Mouse (Mus musculus): ENCODE results near the gene Hoxa11. TPM values are rescaled to one million over a fixed set of nuclear protein-coding genes. Genes with fewer than 3 reads are reported as not detected.

Gene Hoxa11
- polyA plus RNA-seq, 1 experiment from 2014 or later = 1.7 TPM

GRCm38 (mm10) chr6:52240389-52241000, 5.1 kb downstream of the Hoxa11 start, which contains the start of gene Hoxa10:
Gene Hoxa10 (minus strand): TSS chr6:52240854.
- under 1% methylated on average over 35 of the region's 35 CpGs for WGBS
- DNase-seq (ENCODE audit: low spot score) = peak; percentile 89
- H3K36me3 ChIP-seq = no peaks in the 10 kb centered on the region
- H3K4me3 ChIP-seq = peak within 1 kb of the TSS; percentile 46
- H3K27me3 ChIP-seq (ENCODE audit: insufficient read depth, poor library complexity, severe bottlenecking) = peaks cover 99% of the 10 kb centered on the region
- H3K27ac ChIP-seq = no peak within 1 kb of the TSS
- peaks cover 9% of the 10 kb centered on the region; the same call in 1 of the 2 replicates for H3K4me1 ChIP-seq
- no peaks in the 10 kb centered on the region for H3K9me3 ChIP-seq

DNA sequence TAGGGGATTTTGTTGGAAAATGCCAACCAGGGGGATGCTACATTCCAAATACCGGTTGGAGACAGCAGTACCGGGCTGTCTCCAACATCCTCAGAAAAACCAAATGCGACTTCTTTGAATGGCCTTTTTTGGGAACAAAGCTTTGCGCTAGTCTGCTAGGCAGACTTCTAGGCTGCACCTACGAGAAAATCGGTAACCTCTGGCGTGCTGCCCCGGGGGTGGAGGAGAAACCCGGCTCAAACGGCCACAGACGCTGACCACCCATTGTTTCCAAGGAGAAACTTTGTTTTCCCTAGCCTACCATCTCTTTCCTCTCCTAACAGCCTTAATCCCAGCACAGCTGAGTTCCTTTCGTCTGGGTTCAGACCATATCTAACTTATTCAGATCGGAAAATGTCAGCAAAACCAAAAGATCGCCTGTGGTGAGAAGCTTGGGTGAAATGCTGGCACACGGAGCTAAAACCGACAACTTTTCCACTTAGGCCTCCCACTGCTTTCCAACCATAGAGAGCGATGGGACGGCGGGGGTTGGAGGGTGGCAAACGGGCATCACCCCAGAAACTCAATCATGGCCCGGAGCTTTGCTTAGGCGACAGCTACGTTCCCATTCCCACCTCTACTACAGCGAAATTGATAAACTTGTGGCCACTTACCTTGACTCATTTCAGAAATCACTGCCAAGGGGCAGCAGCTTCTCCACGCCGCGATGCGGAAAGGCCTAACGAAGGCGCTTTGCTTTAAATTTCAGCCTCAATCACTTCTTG, 5.8 kb downstream of the Hoxa11 start:
- Histone ChIP-seq H3K27ac (no peak overlapping the region), H3K4me1 (peaks cover 4% of the 10 kb centered on the region; the same call in 1 of the 2 replicates), H3K27me3 (ENCODE audit: insufficient read depth, poor library complexity, severe bottlenecking) (peaks cover 99% of the 10 kb centered on the region), H3K36me3 (no peaks in the 10 kb centered on the region), H3K4me3 (peak overlapping the region; percentile 46), H3K9me3 (no peaks in the 10 kb centered on the region)
- peak; percentile 72 for DNase-seq (ENCODE audit: low spot score)
- 2% methylated on average over 30 of the region's 30 CpGs for WGBS

DNA sequence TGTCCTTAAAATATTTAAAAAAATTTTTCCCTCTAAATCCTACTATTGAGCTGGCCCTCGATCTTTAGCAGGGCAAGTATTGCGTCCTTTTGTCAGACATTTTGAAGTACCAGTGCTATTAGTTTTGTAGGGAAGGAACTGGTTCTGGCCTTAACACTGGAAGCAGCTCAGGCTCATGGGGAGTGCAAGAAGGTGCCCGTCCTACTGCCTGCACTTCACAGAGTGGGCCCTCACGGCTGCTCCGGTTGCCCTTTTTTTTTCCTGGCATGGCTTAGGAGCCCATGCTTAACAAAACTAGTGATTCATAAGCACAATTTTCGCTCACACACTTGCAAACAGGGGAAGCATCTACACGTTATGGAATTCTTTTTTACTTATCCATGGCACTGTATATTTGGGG, 6.6 kb downstream of the Hoxa11 start:
- 2% methylated on average over 7 of the region's 7 CpGs for WGBS
- no peaks in the 10 kb centered on the region for H3K9me3 ChIP-seq
- H3K4me1 ChIP-seq = peaks cover 9% of the 10 kb centered on the region
- peaks cover 99% of the 10 kb centered on the region for H3K27me3 ChIP-seq (ENCODE audit: insufficient read depth, poor library complexity, severe bottlenecking)
- no peak overlapping the region for H3K4me3 ChIP-seq
- no peak overlapping the region for H3K27ac ChIP-seq
- H3K36me3 ChIP-seq = no peaks in the 10 kb centered on the region
- no peak for DNase-seq (ENCODE audit: low spot score)

- Histone ChIP-seq H3K9me3 (no peaks in the 10 kb centered on the region), H3K36me3 (no peaks in the 10 kb centered on the region), H3K27ac (no peak overlapping the region), H3K4me3 (no peak overlapping the region), H3K4me1 (peaks cover 15% of the 10 kb centered on the region), H3K27me3 (ENCODE audit: insufficient read depth, poor library complexity, severe bottlenecking) (peaks cover 99% of the 10 kb centered on the region)
- DNase-seq (ENCODE audit: low spot score) = peak; percentile 64
- WGBS = under 1% methylated on average over 7 of the region's 7 CpGs
Observed at GRCm38 (mm10) chr6:52238155-52238545, 7.5 kb downstream of the Hoxa11 start.

GRCm38 (mm10) chr6:52237346-52238154, 8.1 kb downstream of the Hoxa11 start:
- WGBS = 10% methylated on average over 10 of the region's 10 CpGs

GRCm38 (mm10) chr6:52236806-52237205, 8.8 kb downstream of the Hoxa11 start:
- no peak overlapping the region for H3K4me3 ChIP-seq
- WGBS = 8% methylated on average over 3 of the region's 3 CpGs
- H3K9me3 ChIP-seq = no peaks in the 10 kb centered on the region
- H3K27ac ChIP-seq = no peak overlapping the region
- H3K36me3 ChIP-seq = no peaks in the 10 kb centered on the region
- H3K4me1 ChIP-seq = peaks cover 15% of the 10 kb centered on the region
- DNase-seq (ENCODE audit: low spot score) = peak; percentile 61
- H3K27me3 ChIP-seq (ENCODE audit: insufficient read depth, poor library complexity, severe bottlenecking) = peaks cover 100% of the 10 kb centered on the region

More at GRCm38 (mm10) chr6:52237346-52238154, 8.1 kb downstream of the Hoxa11 start:
- H3K36me3 ChIP-seq = no peaks in the 10 kb centered on the region
- DNase-seq (ENCODE audit: low spot score) = peak; percentile 64
- no peak overlapping the region for H3K27ac ChIP-seq
- H3K27me3 ChIP-seq (ENCODE audit: insufficient read depth, poor library complexity, severe bottlenecking) = peaks cover 99% of the 10 kb centered on the region
- H3K4me3 ChIP-seq = no peak overlapping the region
- no peaks in the 10 kb centered on the region for H3K9me3 ChIP-seq
- H3K4me1 ChIP-seq = peaks cover 15% of the 10 kb centered on the region

DNA sequence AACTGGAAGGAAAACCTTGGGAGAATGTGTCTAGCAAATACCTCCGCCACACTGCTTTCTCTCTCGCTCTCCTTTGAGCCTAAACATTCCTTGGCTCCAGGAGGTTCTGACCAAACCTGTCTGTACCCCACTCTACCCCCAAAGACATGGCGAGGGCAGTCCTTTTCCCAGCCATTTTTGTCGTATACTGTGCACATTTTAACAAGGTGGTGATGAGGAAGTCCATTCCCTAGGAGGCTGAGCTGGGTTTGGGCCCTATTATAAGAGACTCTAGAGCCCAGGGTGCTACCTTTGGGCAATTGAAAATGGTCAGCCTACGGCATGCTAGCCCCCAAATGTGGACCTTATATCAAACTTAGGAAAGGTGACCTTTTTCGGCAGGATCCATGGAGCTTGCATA, 9.7 kb downstream of the Hoxa11 start:
- H3K27ac ChIP-seq = no peak overlapping the region
- no peak overlapping the region for H3K4me3 ChIP-seq
- H3K4me1 ChIP-seq = peaks cover 15% of the 10 kb centered on the region
- WGBS = 15% methylated on average over 6 of the region's 6 CpGs
- H3K36me3 ChIP-seq = no peaks in the 10 kb centered on the region
- DNase-seq (ENCODE audit: low spot score) = peak; percentile 17
- H3K9me3 ChIP-seq = no peaks in the 10 kb centered on the region
- peaks cover 99% of the 10 kb centered on the region for H3K27me3 ChIP-seq (ENCODE audit: insufficient read depth, poor library complexity, severe bottlenecking)

DNA sequence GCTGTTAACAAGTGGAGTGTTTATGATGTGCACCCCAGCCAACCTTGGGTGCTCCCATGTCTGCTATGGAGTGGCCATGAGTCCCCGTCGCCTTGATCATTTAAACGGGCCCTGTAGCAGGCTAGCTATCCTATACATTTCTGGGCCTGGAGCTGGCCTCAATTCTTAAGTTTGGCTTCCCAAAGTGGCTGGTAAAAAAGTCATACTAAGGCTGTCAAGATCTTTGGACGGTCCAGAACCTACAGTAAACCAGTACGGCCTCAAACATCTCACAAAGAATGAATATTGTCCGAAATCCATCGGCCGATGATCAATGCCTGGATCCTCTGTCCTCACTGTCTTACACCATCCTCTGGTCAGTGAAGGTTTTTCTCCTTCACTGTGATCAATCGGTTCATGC, 10.3 kb downstream of the Hoxa11 start:
- Histone ChIP-seq H3K27ac (no peak overlapping the region), H3K27me3 (ENCODE audit: insufficient read depth, poor library complexity, severe bottlenecking) (peaks cover 99% of the 10 kb centered on the region), H3K36me3 (no peaks in the 10 kb centered on the region), H3K4me3 (no peak overlapping the region), H3K4me1 (peaks cover 19% of the 10 kb centered on the region), H3K9me3 (no peaks in the 10 kb centered on the region)
- WGBS = 23% methylated on average over 9 of the region's 9 CpGs
- no peak for DNase-seq (ENCODE audit: low spot score)

DNA sequence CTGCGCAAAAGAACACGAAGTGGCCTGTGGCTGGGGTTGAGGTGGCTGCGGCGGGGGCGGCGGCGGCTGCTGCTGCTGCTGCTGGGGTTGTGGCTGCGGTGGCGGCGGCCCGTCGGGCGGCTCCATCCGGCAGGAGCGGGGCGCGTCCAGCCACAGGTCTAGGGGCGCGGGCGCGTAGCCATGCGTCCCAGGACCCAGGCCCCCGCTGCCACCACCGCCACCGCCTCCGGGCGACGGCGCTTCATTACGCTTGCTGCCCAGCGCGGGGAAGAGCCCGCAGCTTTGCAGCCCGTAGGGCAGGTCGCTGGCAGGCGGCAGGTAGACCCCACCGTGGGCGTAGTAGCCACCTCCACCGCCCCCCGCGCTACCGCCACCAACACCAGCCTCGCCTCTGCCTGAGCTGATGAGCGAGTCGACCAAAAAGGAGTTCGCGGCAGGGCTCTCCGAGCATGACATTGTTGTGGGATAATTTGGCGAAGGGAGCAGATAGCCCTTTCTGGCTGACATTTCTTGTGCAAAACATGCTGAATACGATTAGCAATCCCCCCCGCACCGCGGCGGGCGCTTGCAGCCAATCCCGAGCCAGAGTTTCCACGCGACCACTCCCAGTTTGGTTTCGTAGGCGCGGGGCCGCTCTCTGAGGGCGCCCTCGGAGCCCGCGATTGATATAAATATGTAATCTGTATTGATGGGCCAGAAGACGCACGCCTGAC, 11.0 kb downstream of the Hoxa11 start:
- peak; percentile 74 for DNase-seq (ENCODE audit: low spot score)
- Histone ChIP-seq H3K9me3 (no peaks in the 10 kb centered on the region), H3K27me3 (ENCODE audit: insufficient read depth, poor library complexity, severe bottlenecking) (peaks cover 99% of the 10 kb centered on the region), H3K27ac (peak overlapping the region; percentile 53; the same call in 1 of the 2 replicates), H3K36me3 (no peaks in the 10 kb centered on the region), H3K4me1 (peaks cover 16% of the 10 kb centered on the region), H3K4me3 (peak overlapping the region; percentile 41)
- WGBS = 2% methylated on average over 65 of the region's 68 CpGs

- under 1% methylated on average over 70 of the region's 70 CpGs for WGBS
- H3K27ac ChIP-seq = peak overlapping the region; percentile 53; the same call in 1 of the 2 replicates
Observed at GRCm38 (mm10) chr6:52233546-52234427, 11.8 kb downstream of the Hoxa11 start.

GRCm38 (mm10) chr6:52232984-52233545, 12.5 kb downstream of the Hoxa11 start:
- H3K27me3 ChIP-seq (ENCODE audit: insufficient read depth, poor library complexity, severe bottlenecking) = peaks cover 99% of the 10 kb centered on the region
- H3K27ac ChIP-seq = no peak overlapping the region
- H3K36me3 ChIP-seq = no peaks in the 10 kb centered on the region
- DNase-seq (ENCODE audit: low spot score) = peak; percentile 72
- H3K4me3 ChIP-seq = peak overlapping the region; percentile 22; the same call in 1 of the 2 replicates
- H3K4me1 ChIP-seq = peaks cover 20% of the 10 kb centered on the region
- 2% methylated on average over 23 of the region's 23 CpGs for WGBS
- no peaks in the 10 kb centered on the region for H3K9me3 ChIP-seq

More at GRCm38 (mm10) chr6:52233546-52234427, 11.8 kb downstream of the Hoxa11 start:
- H3K27me3 ChIP-seq (ENCODE audit: insufficient read depth, poor library complexity, severe bottlenecking) = peaks cover 99% of the 10 kb centered on the region
- DNase-seq (ENCODE audit: low spot score) = peak; percentile 76
- H3K36me3 ChIP-seq = no peaks in the 10 kb centered on the region
- H3K9me3 ChIP-seq = no peaks in the 10 kb centered on the region
- peak overlapping the region; percentile 41 for H3K4me3 ChIP-seq
- H3K4me1 ChIP-seq = peaks cover 20% of the 10 kb centered on the region

Measured in heart, embryonic 10.5 days (tissue).